Mouse (Mus musculus): ENCODE measurements around the gene Pla2g5. TPM values are rescaled to one million over a fixed set of nuclear protein-coding genes. Genes with fewer than 3 reads are reported as not detected.

Gene Pla2g5
- total RNA-seq, 2 experiments from 2014 or later = 0.65 to 2.1 TPM

GRCm38 (mm10) chr4:138800134-138800744 is 63.0 kb downstream of the Pla2g5 start:
- peak in 1 of 2 experiments; percentile 29 for DNase-seq (ENCODE audit: low spot score in 2 of 2)

- DNase-seq (ENCODE audit: low spot score in 2 of 2) = no peak
Observed at GRCm38 (mm10) chr4:138797217-138797570, 66.1 kb downstream of the Pla2g5 start.

GRCm38 (mm10) chr4:138796513-138797216 is 66.6 kb downstream of the Pla2g5 start:
- DNase-seq (ENCODE audit: low spot score in 2 of 2) = no peak

GRCm38 (mm10) chr4:138794344-138794743 is 68.9 kb downstream of the Pla2g5 start:
- no peak for DNase-seq (ENCODE audit: low spot score in 2 of 2)

- peak; percentile 68 to 74 for DNase-seq (ENCODE audit: low spot score in 2 of 2)
Observed at GRCm38 (mm10) chr4:138793276-138793675, 70.0 kb downstream of the Pla2g5 start.

GRCm38 (mm10) chr4:138792599-138792998 is 70.7 kb downstream of the Pla2g5 start:
- DNase-seq (ENCODE audit: low spot score in 2 of 2) = no peak

- DNase-seq (ENCODE audit: low spot score in 2 of 2) = no peak
Observed at GRCm38 (mm10) chr4:138791452-138791851, 71.8 kb downstream of the Pla2g5 start.

- DNase-seq (ENCODE audit: low spot score in 2 of 2) = no peak
Observed at GRCm38 (mm10) chr4:138788381-138788780, 74.9 kb downstream of the Pla2g5 start.

- no peak for DNase-seq (ENCODE audit: low spot score in 2 of 2)
Observed at GRCm38 (mm10) chr4:138786141-138786540, 77.1 kb downstream of the Pla2g5 start.

- no peak for DNase-seq (ENCODE audit: low spot score in 2 of 2)
Observed at GRCm38 (mm10) chr4:138785721-138786120, 77.6 kb downstream of the Pla2g5 start.

GRCm38 (mm10) chr4:138782098-138782497 is 81.2 kb downstream of the Pla2g5 start:
- DNase-seq (ENCODE audit: low spot score in 2 of 2) = no peak

- DNase-seq (ENCODE audit: low spot score in 2 of 2) = no peak
Observed at GRCm38 (mm10) chr4:138780300-138780699, 83.0 kb downstream of the Pla2g5 start.

- DNase-seq (ENCODE audit: low spot score in 2 of 2) = no peak
Observed at GRCm38 (mm10) chr4:138777417-138778407, 85.6 kb downstream of the Pla2g5 start.

GRCm38 (mm10) chr4:138775435-138775834 is 87.8 kb downstream of the Pla2g5 start, which contains the start of gene Pla2g2d:
Gene Pla2g2d (plus strand): TSS chr4:138775735.
- no peak for DNase-seq (ENCODE audit: low spot score in 2 of 2)

- DNase-seq (ENCODE audit: low spot score in 2 of 2) = no peak
Observed at GRCm38 (mm10) chr4:138772386-138772785, 90.9 kb downstream of the Pla2g5 start.

- DNase-seq (ENCODE audit: low spot score in 2 of 2) = no peak
Observed at GRCm38 (mm10) chr4:138771970-138772369, 91.3 kb downstream of the Pla2g5 start.

GRCm38 (mm10) chr4:138762266-138762665 is 101.0 kb downstream of the Pla2g5 start:
- DNase-seq (ENCODE audit: low spot score in 2 of 2) = no peak

- no peak for DNase-seq (ENCODE audit: low spot score in 2 of 2)
Observed at GRCm38 (mm10) chr4:138757416-138757815, 105.9 kb downstream of the Pla2g5 start, which contains the start of gene Pla2g2f. Gene Pla2g2f (minus strand): TSS chr4:138757626.

- DNase-seq (ENCODE audit: low spot score in 2 of 2) = no peak
Observed at GRCm38 (mm10) chr4:138755983-138756382, 107.3 kb downstream of the Pla2g5 start.

- DNase-seq (ENCODE audit: low spot score in 2 of 2) = no peak
Observed at GRCm38 (mm10) chr4:138755439-138755838, 107.8 kb downstream of the Pla2g5 start.

GRCm38 (mm10) chr4:138754432-138754831 is 108.8 kb downstream of the Pla2g5 start:
- DNase-seq (ENCODE audit: low spot score in 2 of 2) = no peak

- DNase-seq (ENCODE audit: low spot score in 2 of 2) = no peak
Observed at GRCm38 (mm10) chr4:138753608-138754007, 109.7 kb downstream of the Pla2g5 start.
